Mouse (Mus musculus): ENCODE data around the gene Cst13. TPM values are rescaled to one million over a fixed set of nuclear protein-coding genes. Genes with fewer than 3 reads are reported as not detected.

Gene Cst13
- polyA plus RNA-seq, 1 experiment: not detected

DNA sequence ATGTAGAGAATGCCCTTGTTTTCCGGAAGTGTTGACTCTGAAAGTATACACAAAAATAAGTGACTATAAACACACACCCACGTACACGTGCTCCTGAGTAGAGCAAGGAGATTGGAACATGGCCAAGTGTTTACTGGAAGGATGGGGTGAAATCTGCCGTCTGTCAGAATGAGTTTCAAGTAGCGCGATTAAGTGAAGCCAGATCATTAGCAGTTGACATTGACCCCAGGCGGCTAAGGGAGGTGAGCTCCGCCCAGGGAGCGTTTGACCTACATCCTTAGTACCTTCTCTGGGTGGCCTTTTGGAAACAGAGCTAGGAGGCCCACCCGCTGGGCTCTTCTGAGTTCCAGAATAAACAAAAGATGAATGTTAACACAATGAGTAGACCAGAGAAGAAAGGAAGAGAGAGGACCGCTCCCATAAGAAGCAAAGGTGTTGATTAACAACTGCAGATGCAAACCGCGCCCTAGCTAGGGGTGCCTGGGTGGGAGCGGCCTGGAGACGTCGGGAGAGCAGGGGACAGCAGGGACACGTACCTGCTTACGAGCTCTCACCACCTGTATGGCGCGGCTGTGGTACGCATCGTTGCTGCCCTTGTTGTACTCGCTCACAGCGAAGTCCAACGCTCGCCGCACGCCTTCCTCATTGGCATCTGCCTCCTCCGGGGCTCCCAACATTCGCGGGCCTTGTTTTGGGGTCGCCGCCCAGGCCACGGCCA, 54.9 kb downstream of the Cst13 start:
- no peaks in the 10 kb centered on the region for H3K27me3 ChIP-seq (ENCODE audit: control insufficient read depth, insufficient read depth, insufficient read length)

DNA sequence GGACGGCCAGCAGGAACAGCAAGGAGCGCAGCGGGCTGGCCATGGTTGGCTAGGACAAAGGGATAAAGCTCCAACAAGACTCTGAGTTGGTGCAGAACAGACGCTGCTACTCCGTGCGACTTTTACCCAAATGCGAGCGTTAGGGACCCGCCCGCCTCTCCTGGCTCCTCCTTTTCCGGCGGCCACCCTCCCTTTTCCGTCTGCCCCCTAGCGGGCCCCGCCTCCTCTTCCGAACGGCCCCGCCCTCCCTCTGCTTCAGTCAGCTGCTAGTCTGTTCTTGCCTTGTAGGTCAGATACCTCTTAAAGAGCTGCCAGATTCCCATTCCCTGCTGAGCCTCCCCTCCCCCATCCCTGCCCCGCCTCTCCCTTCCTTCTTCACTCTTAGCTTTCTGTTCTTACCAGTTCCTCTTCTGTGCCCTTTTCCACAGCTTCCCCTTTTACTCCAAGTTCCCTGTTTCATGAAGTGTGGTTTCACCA, 55.5 kb downstream of the Cst13 start, which contains the start of gene Cst3:
Cst3 (minus strand) TSS at position 358 of the 477 bp plus-strand sequence.
- peaks cover 35% of the 10 kb centered on the region for H3K79me2 ChIP-seq (ENCODE audit: control insufficient read depth, insufficient read depth)
- peak within 1 kb of the TSS; percentile 49 for H3ac ChIP-seq (ENCODE audit: control insufficient read depth, insufficient read length)
- TF ChIP-seq CEBPB (IDR thresholded peaks at IDR 0.05; ENCODE audit: insufficient read depth, poor library complexity, severe bottlenecking): no peak
- TF ChIP-seq E2F4 (IDR thresholded peaks at IDR 0.05; ENCODE audit: insufficient read depth): no peak
- TF ChIP-seq MYOG (IDR thresholded peaks at IDR 0.05; ENCODE audit: control insufficient read depth in 1 of 3, insufficient read depth in 1 of 3, insufficient read length in 2 of 3, low read depth in 2 of 3): peak in 1 of 3 experiments; percentile 34
- TF ChIP-seq TCF3 (IDR thresholded peaks at IDR 0.05; ENCODE audit: insufficient read length, low read depth): no peak
- TF ChIP-seq TCF12 (IDR thresholded peaks at IDR 0.05; ENCODE audit: insufficient read depth, poor library complexity, severe bottlenecking): no peak
- no peak for TF ChIP-seq MAX (IDR thresholded peaks at IDR 0.05; ENCODE audit: low read depth)
- peak; percentile 80 for TF ChIP-seq POLR2A (IDR thresholded peaks at IDR 0.05; ENCODE audit: insufficient read length, low read depth)
- no peak for TF ChIP-seq REST (IDR thresholded peaks at IDR 0.05; ENCODE audit: insufficient read depth, insufficient read length)
- TF ChIP-seq MYOD1 (IDR thresholded peaks at IDR 0.05; ENCODE audit: control insufficient read depth in 1 of 3, insufficient read length in 2 of 3, low read depth in 2 of 3): peak in 1 of 3 experiments; percentile 41
- no peak for TF ChIP-seq USF1 (IDR thresholded peaks at IDR 0.05; ENCODE audit: low read depth)
- peak; percentile 82 for TF ChIP-seq POLR2AphosphoS2 (IDR thresholded peaks at IDR 0.05; ENCODE audit: insufficient read length, low read depth)
- H3K4me3 ChIP-seq: peak within 1 kb of the TSS; percentile 91
- H3K4me2 ChIP-seq (ENCODE audit: low read depth): peak within 1 kb of the TSS; percentile 90
- H3K36me3 ChIP-seq (ENCODE audit: control insufficient read depth, insufficient read depth): peaks cover 13% of the 10 kb centered on the region
- no peaks in the 10 kb centered on the region for H3K27me3 ChIP-seq (ENCODE audit: control insufficient read depth, insufficient read depth, insufficient read length)

More for the DNA sequence above, 54.9 kb downstream of the Cst13 start:
- peak overlapping the region; percentile 91 for H3K4me3 ChIP-seq
- peaks cover 35% of the 10 kb centered on the region for H3K79me2 ChIP-seq (ENCODE audit: control insufficient read depth, insufficient read depth)
- H3K36me3 ChIP-seq (ENCODE audit: control insufficient read depth, insufficient read depth): peaks cover 15% of the 10 kb centered on the region
- peak overlapping the region; percentile 49 for H3ac ChIP-seq (ENCODE audit: control insufficient read depth, insufficient read length)
- peak overlapping the region; percentile 90 for H3K4me2 ChIP-seq (ENCODE audit: low read depth)
- TF ChIP-seq MAX (IDR thresholded peaks at IDR 0.05; ENCODE audit: low read depth) (no peak), SRF (IDR thresholded peaks at IDR 0.05; ENCODE audit: control insufficient read depth, insufficient read length, low read depth) (no peak), USF1 (IDR thresholded peaks at IDR 0.05; ENCODE audit: low read depth) (no peak), REST (IDR thresholded peaks at IDR 0.05; ENCODE audit: insufficient read depth, insufficient read length) (no peak), MYOD1 (IDR thresholded peaks at IDR 0.05; ENCODE audit: control insufficient read depth in 1 of 3, insufficient read length in 2 of 3, low read depth in 2 of 3) (no peak), TCF12 (IDR thresholded peaks at IDR 0.05; ENCODE audit: insufficient read depth, poor library complexity, severe bottlenecking) (no peak), POLR2AphosphoS2 (IDR thresholded peaks at IDR 0.05; ENCODE audit: insufficient read length, low read depth) (no peak), POLR2A (IDR thresholded peaks at IDR 0.05; ENCODE audit: insufficient read length, low read depth) (no peak), TCF3 (IDR thresholded peaks at IDR 0.05; ENCODE audit: insufficient read length, low read depth) (no peak), MYOG (IDR thresholded peaks at IDR 0.05; ENCODE audit: control insufficient read depth in 1 of 3, insufficient read depth in 1 of 3, insufficient read length in 2 of 3, low read depth in 2 of 3) (no peak), CEBPB (IDR thresholded peaks at IDR 0.05; ENCODE audit: insufficient read depth, poor library complexity, severe bottlenecking) (no peak), E2F4 (IDR thresholded peaks at IDR 0.05; ENCODE audit: insufficient read depth) (no peak)

DNA sequence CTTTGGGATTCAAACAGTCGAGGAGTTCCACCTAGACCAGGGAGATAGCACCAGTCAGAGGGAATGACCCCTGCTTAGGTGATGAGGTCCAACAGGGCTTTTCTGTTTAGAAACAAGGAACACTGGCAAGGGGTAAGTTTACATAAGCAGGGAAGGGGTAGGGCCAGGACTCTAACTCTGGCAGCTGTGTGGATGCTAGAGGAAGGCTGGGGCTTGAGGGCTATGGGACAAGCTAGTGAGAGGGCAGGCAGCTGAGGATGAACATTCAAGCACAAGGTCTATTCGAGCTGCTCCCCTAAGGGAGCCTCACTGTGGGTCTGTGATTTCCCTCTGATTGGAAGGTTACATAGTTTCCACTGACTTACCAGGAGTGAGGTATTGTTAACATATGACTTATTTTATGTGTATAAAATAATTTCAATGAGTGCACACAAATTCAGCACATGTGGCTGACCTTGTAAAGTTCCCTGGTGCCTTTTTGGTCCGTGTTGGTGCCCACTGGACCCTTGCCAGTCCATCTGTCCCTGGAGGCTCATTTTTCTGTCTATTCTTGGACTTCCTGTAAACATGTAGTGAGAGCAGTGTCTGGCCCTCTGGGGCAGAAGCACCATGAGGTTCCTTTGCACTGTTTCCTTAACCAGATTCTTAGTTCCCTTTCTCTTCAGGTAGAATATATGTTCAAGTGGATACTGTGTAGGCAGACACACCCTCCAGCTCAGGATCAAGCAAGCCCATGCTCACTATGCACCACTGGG, 57.3 kb downstream of the Cst13 start:
- Histone ChIP-seq H3K4me2 (ENCODE audit: low read depth) (peak overlapping the region; percentile 33), H3K36me3 (ENCODE audit: control insufficient read depth, insufficient read depth) (peaks cover 4% of the 10 kb centered on the region)

DNA sequence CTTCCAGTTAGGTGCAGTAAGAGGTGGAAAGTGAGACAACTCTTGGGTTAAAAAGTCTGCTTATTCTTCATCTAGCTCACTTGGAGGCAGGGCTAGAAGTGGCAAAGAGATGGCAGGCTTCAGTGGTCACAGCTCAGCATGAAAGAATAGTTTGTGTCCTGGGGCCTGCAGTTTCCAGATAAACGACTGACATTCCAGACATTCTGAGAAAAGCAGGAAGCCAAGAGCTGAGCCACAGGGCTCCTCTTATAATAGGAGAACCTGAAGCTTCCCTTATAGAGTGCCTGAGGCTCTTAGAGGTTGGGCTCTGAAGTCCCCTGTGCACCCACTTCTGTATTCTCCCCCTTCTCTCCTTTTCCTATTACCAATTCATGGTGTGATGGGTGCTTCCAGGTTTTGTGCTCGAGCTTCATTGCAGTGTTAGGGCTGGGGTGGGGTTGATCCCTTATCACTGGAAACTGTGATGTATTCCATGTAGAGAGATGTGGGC, 58.8 kb downstream of the Cst13 start:
- no peaks in the 10 kb centered on the region for H3K27me3 ChIP-seq (ENCODE audit: control insufficient read depth, insufficient read depth, insufficient read length)
- H3K4me3 ChIP-seq: no peak overlapping the region
- H3ac ChIP-seq (ENCODE audit: control insufficient read depth, insufficient read length): no peak overlapping the region
- H3K36me3 ChIP-seq (ENCODE audit: control insufficient read depth, insufficient read depth): no peaks in the 10 kb centered on the region
- TF ChIP-seq USF1 (IDR thresholded peaks at IDR 0.05; ENCODE audit: low read depth) (no peak), E2F4 (IDR thresholded peaks at IDR 0.05; ENCODE audit: insufficient read depth) (no peak), POLR2A (IDR thresholded peaks at IDR 0.05; ENCODE audit: insufficient read length, low read depth) (no peak), MAX (IDR thresholded peaks at IDR 0.05; ENCODE audit: low read depth) (no peak), MYOD1 (IDR thresholded peaks at IDR 0.05; ENCODE audit: control insufficient read depth in 1 of 3, insufficient read length in 2 of 3, low read depth in 2 of 3) (no peak), MYOG (IDR thresholded peaks at IDR 0.05; ENCODE audit: control insufficient read depth in 1 of 3, insufficient read depth in 1 of 3, insufficient read length in 2 of 3, low read depth in 2 of 3) (no peak), REST (IDR thresholded peaks at IDR 0.05; ENCODE audit: insufficient read depth, insufficient read length) (no peak), TCF12 (IDR thresholded peaks at IDR 0.05; ENCODE audit: insufficient read depth, poor library complexity, severe bottlenecking) (no peak), CEBPB (IDR thresholded peaks at IDR 0.05; ENCODE audit: insufficient read depth, poor library complexity, severe bottlenecking) (no peak), POLR2AphosphoS2 (IDR thresholded peaks at IDR 0.05; ENCODE audit: insufficient read length, low read depth) (no peak), SRF (IDR thresholded peaks at IDR 0.05; ENCODE audit: control insufficient read depth, insufficient read length, low read depth) (no peak), TCF3 (IDR thresholded peaks at IDR 0.05; ENCODE audit: insufficient read length, low read depth) (no peak)
- peaks cover 15% of the 10 kb centered on the region for H3K79me2 ChIP-seq (ENCODE audit: control insufficient read depth, insufficient read depth)
- H3K4me2 ChIP-seq (ENCODE audit: low read depth): peak overlapping the region; percentile 42

More for the DNA sequence above, 57.3 kb downstream of the Cst13 start:
- no peak overlapping the region for H3ac ChIP-seq (ENCODE audit: control insufficient read depth, insufficient read length)
- no peaks in the 10 kb centered on the region for H3K27me3 ChIP-seq (ENCODE audit: control insufficient read depth, insufficient read depth, insufficient read length)
- TF ChIP-seq MYOD1 (IDR thresholded peaks at IDR 0.05; ENCODE audit: control insufficient read depth in 1 of 3, insufficient read length in 2 of 3, low read depth in 2 of 3) (peak in 2 of 3 experiments; percentile 27 to 40), MAX (IDR thresholded peaks at IDR 0.05; ENCODE audit: low read depth) (no peak)
- no peak overlapping the region for H3K4me3 ChIP-seq
- peaks cover 29% of the 10 kb centered on the region for H3K79me2 ChIP-seq (ENCODE audit: control insufficient read depth, insufficient read depth)

Data from myocyte (in vitro differentiated cells).